Mouse (Mus musculus) neutrophil, adult 5-6 weeks (primary cell): ENCODE measurements around the gene Qser1. TPM values are rescaled to one million over a fixed set of nuclear protein-coding genes. Genes with fewer than 3 reads are reported as not detected.
"Not testable (repeated sequence)": the region's sequence is repeated elsewhere in the genome, so short reads cannot be mapped to it uniquely, and the experiment has no call there.

Experiments used
- ATAC-seq: fragments of 151-379, 151-347 bp; 2 replicates; pipeline ENCODE4 v1.8.0; 2017; ENCODE audit warnings: mild to moderate bottlenecking, moderate TSS enrichment; ENCODE audit not compliant: insufficient number of reproducible peaks, poor library complexity, low FRiP score, severe bottlenecking; ENCODE audit errors: extremely low read depth
- total RNA-seq: library from RNA; stranded (forward); fragments of 200-1000 nt; gene quantifications from 2 replicates; pipeline ENCODE4 v1.2.3, GENCODE M21; 2017

The Qser1 gene
- total RNA-seq, 1 experiment from 2014 or later, result 5.6 TPM

DNA sequence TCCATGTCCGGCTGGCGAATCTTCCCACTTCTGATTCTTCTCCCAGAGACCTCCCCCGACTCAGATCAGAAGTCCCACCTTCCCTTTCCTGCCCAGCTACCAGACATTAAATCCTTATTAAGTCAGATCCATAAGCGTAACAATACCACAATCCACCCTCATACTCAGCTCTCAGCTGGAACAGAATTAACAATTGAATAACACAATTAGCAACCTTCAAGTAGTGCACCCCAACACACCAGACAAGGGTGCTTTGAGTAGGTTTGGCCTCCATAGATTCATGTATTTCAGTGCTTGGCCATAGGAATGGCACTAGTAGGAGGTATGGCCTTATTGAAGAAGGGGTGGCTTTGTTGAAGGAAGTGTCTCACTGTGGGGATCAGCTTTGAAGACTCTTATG, 9.6 kb upstream of the Qser1 start:
- no peak for ATAC-seq

DNA sequence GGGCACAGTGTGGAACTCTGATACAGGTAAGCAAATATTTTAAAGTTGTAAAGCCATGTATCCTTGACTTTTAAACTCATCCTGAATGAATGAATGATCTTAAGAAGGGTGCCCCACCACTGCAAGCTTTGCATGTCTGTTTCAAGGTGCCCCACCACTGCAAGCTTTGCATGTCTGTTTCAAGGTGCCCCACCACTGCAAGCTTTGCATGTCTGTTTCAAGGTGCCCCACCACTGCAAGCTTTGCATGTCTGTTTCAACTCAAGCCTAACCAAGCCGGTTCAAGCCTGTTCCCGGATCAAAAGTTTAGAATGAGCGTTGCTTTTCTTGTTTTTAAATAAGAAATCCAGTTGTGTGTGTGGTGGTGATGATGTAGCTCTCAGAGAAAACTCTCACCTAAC, 2.2 kb upstream of the Qser1 start:
- not testable (repeated sequence) for ATAC-seq

DNA sequence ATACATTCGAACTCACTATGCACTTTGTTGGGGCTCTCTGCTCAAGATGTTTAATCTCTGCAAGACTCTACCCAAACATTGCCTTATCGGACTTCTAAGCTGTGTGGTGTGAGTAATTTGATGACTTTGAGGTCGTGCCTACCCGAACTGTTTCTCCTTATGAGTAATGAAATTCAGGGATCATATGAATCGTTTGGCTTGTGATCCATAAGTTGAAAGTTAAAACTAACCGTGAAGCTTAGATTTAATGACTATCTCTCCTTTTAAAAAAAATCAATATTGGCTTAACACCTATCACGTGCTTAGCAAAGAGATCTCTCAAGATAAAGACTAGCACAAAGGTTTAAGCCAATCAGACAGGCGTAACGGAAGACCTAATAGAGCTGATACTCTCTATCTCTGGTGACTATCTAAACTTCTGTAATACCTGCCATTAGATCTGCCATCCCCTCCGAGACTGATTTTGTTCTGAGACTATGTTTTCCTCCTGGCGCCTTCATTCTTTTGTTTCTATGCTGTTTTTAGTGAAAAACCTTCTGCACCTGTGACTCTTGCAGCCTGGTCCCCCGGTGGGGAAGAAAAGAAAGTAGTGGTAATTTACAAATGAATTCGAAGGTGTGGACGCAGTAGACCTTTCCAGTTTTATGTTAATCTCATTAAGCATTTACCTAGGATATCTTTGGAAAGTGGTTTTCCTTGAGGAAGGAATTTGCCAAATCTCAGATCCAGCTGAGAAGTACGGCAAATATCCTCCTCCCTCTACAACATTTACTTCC, 1.2 kb upstream of the Qser1 start:
- ATAC-seq, result no peak

DNA sequence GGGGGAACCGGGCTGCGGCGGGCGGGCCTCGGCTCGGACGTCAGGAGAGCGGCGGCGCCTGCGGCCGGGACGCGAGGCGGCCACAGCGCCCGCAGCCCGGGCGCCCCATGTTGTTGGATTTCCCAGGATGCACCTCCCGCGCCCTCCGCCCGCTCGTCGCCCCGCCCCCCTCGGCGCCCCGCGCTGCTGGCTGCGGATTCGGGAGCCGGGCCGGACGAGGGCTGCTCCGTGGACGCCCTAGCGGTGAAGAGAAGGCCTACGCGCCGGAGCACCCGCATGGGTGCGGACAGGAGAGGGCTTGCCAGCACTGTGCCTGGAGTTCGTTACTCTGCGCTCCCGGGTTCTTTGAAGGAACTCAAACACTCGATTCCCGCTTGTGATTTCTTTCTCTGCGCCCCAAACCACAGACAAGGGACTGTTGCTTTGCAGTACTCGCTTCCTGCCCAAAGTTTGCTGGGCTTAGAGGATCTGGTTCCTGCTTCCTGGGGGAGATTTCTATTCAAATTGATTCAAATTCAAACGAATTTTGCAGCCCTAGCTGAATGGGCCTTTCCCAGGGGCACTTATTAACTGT, 393 bp upstream of the Qser1 start:
- peak; percentile 83 for ATAC-seq

DNA sequence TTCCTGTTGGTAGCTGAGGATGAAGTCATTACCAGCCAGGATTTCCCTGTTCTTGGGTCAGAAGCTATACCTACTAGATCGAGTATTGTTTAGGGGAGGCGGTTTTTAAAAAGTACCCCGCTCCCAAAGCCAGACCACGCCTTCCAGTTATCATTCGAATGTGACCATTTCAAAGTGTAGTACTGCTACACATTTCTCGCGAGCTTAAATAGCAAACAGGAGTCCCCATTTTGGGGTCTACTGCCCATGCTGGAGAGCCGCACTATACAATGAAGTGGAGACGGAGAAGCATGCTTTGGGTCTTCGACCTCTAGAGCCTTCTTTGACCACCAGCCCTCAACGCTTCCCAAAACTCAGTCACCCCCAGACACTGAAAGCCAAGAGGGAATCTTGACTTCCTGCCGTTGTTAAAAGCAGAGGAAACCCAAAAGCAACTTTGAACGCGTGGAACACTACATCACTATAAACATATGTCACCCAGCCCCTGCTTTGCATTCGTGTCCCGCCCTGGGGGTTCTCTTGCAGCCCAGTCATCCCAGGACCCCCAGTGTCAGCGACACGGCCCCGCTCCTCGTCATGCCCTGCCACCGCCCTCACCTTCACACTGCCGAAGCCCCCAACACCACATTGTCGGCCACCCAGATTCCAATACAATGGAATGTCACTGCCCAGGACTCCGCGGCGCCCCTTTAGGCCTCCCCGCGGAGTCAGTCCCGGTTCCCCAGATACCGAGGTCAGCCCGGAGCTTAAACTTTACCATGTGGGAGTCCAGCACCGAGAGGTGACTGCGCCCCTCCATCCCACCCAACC, 794 bp downstream of the Qser1 start:
- no peak; the same call in 1 of the 2 replicates for ATAC-seq

DNA sequence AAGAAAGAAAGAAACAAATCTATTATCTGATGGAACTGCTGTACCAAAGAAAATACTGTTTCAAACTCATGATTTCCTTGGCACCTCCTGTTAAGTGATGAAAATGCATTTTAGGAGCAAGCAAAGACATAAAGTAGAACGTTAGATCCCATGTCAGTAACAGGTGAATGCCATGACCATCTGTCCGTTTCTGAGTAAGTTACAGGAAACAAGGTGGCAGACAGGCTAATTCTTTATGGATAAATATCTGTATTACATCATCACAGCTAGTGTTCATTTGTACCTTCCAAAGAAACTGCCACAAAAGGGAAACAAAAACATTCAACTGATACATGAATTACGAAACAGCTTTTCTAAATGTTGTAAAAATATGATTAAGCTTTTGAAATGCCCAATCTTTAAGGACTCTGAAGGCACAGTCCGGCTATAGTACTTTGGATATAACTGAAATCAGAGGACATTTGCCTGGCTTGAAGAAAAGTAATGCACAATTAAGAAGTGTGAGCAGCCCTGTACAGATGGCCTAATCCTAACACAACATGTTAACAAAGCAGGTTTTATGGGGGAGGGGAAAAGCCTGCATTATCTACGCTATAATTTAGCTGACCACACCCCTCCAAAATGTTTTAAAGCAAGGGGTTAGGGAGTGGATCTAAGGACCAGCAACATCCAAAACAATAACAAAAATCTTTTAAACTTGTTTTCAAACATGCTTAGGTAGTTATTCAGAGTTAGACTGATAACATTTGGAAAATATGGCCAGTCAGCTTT, 2.2 kb downstream of the Qser1 start:
- no peak for ATAC-seq

DNA sequence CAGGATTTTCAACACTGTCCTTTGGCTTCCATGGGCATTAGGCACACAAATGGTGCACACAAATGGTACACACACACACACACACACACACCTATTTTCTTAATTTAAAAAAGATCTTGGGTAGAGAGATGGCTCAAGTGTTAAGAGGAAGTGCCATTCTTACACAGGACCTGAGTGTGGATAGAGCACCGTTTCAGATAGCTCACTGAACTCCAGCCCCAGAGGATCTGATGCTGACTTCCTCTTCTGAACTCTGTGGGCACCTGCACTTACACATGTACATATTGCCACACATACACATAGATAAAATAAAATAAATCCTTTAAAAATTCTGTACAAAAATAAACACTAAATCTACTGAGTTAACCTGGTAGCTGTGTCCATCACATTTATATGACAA, 11.1 kb downstream of the Qser1 start:
- ATAC-seq, result no peak

DNA sequence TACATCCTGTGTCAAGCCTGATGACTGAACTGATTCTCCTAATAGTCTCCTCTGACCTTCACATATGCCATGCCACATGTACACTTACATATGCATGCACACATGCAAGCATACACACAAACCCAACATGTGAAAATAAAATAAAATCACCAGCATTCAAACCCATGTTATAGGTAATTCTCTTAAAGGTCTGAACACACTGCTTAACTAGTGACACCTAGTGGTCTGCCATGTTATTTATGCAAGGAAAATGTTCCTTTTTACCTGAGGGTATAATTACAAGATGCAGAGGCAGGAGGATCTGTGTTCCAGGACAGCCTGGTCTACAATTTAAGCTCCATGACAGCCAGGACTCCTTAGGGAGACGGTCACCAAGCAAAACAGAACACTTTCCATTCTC, 41.8 kb downstream of the Qser1 start:
- ATAC-seq, result no peak

DNA sequence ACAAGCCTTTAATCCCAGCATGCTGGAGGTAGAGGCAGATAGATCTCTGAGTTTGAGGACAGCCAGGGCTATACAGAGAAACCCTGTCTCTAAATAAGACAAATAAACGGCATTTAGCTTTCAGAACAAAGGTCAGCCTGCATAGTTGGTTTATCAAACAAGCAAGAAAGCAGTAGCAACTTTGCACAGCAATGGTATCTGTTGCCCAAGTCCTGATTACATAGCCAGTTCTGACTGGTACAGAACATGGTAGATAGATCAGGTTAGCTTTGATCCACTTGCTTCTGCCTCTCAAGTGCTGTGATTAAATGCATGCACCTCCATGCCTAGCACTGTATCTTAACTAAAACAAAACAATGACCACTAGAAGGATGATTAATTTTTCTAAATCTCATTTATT, 47.9 kb downstream of the Qser1 start:
- no peak for ATAC-seq

DNA sequence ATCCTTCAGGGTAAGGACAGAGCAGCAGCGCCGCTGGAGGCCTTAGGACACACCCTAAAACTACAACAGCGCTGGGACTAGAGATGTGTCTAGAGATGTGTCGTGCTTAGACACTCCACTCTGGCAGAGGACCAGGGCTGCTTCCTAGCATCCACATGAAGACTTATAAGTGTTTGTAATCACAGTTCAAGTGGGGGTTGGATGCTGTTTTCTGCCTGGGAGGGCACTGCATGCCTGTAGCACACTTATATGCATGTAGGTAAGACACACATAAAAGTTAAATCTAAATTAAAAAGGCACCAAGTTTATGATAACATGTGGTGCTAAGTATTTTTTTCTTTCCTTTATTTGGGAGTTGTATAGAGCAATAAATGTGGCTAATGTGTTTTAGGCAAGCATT, 52.5 kb downstream of the Qser1 start:
- ATAC-seq, result no peak

DNA sequence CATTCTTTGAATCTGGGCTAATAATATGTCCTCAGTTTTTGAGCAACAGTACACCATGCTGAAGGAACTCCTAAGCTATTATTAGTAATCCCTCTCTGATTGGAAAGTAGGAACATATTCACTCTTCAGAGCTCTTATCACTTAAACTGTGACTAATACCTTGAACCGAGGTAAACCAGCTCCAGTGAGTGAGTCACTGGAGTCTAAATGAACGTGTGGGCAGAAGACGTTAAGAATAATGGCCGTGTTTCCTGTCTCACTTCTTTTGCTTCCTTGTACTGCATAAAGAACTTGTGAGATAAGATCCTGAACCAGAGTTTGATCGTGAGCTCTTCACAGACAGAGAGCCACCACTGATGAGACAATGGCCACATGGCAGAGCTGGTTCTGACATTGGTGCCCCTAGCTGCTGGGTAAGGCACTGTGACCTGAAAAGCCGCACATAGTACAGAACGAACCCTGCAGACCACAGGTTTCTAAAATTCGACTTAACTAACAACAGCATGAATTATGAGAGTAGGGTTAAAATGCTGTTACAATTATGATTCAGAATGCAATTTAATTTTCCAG, 53.3 kb downstream of the Qser1 start:
- ATAC-seq, result no peak

DNA sequence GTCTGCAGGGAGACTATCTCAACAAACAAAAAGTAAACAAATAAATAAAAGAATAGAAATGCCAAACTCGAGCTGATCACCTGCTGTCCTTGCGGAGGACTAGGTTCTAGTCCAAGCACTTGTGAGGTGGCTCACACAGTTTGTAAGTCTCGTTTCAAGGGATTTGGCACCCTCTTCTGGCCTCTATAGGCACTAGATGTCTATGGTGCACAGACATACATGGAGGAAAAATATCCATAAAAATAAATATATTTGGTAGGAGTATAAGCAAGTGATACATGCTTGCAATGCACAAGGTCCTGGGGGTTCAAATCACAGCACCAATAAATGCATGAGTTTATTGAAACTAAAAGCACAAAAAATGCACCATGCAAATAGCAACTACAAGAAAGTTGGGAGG, 65.9 kb downstream of the Qser1 start:
- no peak for ATAC-seq

DNA sequence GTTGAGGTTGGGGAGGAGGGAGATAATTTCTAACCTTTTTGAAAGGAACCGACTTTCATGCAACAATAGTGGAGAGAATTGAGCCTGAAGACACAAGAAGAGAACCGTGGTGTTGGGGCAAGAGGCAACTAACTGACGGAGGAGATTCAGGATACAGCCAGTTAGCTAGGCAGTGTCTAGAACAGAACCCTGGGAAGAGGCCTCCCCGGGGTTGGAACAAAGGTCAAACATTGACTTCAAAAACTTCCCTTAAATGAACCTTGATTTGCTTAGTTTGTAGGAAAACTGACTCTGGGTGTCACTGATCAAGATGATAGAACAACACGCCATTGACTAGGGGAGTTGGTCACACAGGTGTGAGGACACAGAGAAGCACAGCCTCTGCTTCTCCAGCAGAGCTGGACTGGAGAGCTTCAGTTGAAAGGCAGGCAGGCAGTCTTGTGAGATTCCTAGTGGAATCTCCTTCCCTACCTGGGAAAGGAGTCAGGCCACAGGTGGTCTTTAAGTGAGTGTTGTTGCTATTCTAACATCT, 67.8 kb downstream of the Qser1 start:
- ATAC-seq, result no peak

DNA sequence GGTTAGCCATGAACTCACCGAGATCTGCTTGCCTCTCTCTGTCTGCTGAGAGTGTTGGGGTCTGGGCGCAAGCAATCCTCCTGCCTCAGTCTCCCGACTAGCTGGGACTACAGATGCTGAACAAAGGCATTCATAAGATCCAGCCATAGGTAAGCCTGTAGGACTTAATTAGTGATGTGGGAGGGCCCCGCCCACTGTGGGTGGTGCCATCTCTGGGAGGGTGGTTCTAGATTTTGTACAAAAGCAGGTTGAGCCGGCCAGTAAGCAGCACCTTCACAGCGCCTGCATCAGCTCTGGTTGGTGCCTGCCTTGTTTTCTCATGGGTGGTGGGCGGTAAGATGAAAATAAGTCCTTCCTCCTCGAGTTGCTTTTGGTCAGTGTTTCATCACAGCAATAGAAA, 70.3 kb downstream of the Qser1 start:
- no peak for ATAC-seq

DNA sequence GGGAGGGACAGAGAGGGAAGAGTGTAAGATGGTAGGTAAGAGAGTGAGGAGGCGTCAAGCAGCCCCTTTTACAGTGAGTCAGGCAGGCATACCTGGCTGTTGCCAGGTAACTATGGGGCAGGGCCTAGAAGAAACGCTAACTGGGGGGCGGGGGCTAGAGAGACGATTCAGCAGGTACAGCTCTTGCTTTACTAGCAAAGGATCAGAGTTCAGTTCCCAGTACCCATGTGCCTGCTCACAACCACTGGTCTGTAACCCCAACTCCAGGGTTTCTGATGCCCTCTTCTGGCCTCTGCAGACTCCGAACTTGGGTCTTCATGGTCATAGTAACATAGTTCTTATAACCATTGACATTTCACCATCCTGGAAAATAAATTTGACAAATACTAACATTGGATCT, 72.6 kb downstream of the Qser1 start:
- no peak for ATAC-seq

DNA sequence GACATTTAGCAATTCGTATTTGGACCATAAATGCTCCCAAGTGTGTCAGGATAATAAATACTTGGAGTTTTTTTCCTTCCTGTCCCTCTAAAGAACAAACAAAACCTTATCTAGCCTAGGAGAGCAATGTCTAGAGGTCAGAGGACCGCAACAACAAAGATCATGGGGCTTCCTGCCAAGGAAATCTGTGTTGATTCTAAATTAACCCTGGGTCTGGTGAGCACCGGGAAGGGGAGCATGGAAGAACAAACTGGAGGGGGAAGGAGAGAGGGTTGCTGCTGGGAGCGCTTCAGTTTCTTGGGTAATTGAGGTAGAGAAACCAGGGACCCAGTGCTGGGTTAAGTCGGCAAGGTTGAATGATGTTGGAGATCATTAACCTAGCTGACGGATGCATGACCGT, 73.4 kb downstream of the Qser1 start:
- no peak for ATAC-seq

DNA sequence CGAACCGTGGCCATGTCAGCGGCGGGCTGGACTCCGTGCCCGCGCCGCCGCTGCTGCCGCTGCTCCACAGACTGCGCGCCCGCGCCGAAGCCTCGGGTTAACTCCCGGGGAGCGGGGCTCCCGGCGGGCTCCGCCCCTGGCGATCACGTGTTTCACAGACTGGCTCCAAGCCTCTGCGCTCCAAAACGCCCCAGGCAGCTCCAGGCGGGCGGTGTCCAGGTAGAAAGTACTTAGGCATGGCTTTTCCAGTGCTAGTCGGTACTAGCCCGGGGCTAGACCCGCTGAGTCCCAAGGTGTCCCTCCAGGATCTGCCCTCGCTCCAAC, 73.9 kb downstream of the Qser1 start, which contains the start of gene Depdc7:
Depdc7 (minus strand) TSS at position 138 of the 324 bp plus-strand sequence.
- 0 out of 2 replicates have a peak, but pooled peaks have one; percentile 23 for ATAC-seq

DNA sequence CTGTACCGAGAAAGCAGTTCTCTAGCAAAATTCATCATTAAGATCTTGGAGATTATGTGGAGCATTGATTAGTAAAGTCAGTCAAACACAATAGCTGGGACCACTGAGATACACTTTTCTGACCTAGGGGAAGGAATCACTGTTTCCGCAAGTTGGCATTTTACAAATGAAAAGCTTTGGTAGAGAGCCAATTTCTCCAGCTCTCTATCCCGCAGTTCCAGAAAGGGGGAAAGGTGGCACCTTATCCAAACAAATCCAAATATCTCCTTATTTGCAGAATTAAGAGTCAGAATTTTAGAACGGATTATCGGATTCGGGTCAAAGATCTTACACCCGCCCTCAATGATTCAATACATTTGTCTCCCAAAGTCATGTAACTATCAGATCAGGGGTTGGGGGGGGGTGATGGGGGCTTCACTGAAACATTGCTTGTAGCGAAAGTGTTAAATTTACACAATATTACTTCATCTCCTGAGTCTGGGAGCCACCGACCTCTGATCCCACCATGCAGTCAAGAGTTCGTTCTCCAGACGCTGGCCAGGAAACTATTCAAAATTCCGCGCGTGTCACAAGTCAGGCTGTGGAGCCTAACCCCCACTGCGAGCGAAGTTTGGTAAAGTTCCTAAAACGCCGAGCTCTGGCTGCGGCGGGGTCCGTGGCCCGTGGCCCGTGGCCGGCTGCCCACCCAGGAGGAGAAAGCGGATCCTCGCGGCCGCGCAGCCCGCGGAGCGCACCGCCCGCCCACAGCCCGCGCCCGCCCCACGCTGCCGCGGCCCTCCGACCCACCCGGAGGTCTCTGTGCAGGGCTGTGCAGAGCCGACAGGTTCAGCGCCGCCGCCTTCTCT, 74.4 kb downstream of the Qser1 start:
- no peak for ATAC-seq
